Mouse (Mus musculus): ENCODE results near the gene Hs3st3b1.

Gene Hs3st3b1

DNA sequence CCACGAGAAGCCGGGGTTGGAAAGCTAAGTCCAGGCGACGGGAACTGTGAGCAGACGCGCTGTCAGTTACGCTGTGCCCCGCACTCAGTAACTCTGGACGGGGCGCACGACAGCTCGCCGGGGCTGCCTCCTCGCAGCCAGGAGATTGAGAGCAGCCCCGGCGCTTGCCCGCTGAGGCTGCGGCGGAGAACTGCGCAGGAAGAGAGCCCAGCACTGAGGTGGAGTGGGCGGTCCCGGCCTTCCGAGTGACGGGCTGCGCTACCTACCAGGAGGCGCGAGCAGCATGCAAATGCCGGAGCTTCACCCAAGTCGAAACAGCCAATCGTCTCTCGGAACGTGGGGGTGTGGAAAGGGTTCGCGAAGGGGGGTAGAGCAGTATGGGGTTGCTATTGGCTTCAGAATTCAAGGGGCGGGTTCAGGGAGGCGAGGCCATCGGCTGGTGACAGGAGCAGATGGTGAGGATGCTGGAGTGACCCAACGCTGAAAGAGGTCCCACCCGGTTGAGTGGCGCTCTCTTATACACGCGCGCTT, at the start of gene Hs3st3b1:
Gene Hs3st3b1, minus strand, starts transcription at position 200 of the 531 bp plus-strand sequence.
- DNase-seq: peak; percentile 76

DNA sequence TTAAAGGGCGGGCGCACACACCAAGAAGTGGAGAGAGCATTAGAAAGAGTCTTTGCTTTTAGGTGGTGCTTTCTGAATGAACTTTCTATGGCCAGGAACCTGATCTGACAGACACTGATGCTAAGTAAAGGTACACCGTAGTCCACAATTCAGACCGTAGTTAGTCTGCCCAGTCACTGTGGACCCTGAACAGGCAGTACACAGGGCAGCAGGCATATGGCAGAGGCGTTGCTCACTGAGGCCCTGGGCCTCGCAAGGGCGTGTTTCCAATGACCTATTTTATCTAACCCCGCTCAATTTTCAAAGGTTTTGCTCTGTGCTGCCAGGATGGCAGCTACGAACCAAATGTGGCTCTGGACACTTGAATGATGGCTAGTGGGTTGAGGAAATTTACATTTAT, 49.4 kb upstream of the Hs3st3b1 start:
- no peak for DNase-seq

DNA sequence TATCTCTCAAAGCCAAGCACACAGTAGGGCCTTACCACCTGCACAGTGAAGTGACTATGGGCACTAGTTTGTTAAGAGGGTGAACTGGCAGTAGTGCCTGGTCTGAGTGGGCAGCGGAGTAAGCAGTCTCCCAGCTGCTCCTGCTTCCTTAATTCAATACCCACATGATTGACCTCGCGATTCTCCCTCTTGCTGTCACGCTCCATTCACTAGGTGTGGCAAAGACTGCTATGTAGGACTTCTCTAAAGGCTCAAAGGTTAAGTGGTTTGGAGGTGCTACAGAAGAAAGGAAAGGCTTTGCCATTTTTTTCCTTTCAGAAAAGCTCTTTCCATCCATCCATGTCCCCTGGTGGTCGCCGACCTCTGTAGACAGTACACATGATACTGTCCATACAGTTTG, 48.7 kb upstream of the Hs3st3b1 start:
- no peak for DNase-seq

DNA sequence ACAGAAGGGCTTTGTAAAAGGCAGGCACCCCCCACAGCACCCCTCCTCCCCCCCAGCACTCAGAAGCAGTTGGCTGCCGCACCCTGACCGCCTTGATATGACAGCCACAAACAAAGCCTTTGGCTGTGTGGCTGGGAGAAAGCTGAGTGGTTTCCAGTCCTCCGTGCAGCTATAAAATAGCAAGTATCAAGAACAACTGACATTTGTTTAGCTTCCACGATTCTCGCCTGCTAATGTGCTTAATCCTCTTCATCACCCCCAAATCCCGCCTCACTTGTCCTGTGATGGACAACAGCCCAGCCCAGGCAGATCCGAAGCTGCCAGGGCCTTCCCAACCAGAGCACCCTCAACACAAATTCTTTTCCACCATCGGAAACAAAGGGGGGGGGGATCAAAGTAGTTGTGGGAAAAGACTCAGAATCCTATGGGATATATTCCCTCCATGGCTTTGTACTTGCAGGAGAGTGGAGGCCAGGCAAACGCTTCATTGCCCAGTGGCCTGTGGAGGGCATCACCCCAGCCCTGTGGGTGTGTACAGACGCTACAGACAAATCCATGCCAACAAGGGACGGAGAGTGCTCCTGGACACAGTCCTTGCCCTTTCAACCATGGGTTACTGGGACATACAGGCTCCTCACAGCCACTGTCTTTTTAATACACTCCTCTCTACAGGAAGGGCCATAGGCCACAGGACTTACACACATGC, 47.3 kb upstream of the Hs3st3b1 start:
- peak; percentile 28 for DNase-seq

DNA sequence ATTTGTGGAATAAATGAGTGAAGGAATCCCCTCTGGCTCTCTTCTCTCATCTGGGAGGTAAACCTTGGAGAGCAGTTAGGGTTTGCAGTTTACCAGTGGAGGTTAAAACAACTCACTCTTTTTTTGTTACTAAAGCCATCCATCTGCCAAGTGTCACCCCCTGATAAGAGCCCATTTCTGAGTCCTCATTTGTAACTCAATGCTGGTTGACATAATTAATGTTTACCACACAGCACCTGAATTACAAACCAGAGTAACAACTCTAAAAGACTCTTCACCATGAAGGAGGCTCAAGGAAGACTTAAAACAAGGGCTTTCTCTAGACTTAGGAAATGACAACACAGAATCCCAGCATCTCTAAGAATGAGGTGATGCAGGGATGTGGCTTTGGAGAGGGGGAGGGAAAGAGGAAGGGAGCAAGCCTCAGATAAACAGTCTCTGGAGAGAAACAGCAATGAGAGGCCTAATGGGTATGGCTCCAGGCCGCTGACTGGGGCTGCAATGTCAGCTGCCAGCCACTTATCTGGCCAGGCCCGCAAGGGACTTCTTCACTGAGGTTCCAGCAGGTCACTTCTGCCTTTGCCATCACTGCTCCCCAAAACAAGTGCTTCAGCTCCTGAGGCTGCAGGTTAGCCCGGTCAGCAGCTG, 46.4 kb upstream of the Hs3st3b1 start:
- DNase-seq: no peak

DNA sequence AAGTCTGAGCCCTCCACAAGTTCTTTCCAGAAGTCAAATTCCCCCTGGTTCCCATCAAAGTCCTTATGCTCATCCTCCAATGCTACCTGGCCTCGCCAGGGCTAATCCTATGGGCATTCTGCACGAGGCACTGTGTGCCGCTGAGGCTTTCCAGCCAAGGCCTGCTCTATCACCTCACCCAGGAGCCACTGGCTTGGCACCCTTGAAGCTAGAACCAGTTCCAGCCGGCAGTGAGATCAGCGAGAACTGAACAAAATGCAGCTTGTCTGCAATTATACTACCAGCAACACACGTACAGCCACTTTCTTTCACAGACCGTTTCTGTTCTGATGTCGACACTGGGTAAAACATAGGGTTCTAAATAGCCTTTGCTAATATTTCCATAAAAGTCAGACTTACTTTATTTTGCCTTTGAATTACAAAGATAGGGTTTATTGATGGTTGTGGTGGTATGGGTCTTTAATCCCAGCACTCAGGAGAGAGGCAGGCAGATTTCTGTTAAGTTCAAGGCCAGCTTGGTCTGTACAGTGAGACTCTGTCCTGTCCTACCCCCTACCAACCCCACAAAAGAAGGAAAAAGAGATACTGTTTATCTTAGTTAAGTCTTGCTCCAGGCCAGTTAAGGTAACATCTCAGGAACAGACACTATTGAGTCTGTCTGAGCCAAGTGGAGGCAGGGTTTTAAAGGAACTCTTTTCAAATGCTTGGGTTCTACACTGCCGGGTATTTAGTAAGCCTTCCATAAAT, 45.7 kb upstream of the Hs3st3b1 start:
- DNase-seq: no peak

DNA sequence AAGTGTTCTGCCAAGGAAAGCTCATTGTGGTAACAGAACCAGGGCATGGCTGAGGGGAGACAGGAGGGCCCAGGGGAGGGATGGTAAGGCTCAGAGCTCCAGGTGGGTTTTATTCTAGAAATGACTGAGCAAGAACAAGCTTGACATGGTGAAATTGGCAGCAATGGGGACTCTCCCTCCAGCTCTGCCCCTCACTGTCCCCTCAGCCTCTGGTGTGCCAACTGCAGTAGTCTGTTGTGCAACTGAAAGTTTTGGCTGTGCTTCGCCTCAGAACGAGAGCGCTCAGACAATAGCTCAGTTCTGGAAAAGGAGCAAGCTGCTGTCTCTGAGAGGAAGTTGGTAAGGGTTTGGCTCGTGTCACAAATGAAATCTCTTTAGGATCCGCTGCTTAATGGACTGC, 43.3 kb upstream of the Hs3st3b1 start:
- DNase-seq: no peak

DNA sequence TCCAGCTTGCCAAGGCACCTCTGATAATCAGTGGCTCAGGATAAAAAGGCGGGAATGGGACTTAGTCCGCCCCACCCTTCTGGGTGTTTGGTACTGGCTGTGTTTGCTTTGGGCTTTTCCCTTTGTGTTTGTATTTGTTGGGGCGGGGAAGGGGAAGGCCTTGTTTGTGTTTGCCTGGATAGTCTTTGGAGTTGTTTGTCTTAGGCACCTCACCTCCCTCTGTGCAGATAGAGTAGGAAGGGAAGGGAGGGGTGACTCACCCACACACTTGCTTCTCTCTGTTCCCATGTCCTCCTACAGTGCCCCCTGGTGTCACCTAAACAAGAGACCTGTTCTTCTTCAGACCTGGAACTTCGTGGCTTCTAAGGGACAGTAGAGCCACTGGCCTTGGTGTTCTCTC, 35.1 kb upstream of the Hs3st3b1 start:
- DNase-seq: no peak

DNA sequence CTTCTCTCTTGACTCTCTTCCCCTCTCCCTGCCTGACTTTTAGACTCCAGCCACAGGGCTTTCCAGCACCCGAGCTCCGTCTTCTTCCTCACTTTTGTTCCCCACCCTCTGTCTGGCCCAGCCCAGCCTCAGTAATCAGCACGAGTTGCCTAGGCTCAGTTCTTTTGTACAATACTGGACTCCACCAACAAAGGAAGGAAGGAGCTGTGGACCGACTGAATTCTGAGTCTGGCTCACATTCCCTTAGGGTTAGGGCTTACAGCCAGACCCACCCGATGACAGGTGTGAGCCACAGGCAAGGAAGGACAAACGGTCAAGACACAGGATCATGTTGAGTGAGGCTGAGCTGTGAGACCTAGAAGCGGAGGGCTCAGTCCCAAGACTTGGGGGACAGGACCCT, 34.7 kb upstream of the Hs3st3b1 start:
- no peak for DNase-seq

DNA sequence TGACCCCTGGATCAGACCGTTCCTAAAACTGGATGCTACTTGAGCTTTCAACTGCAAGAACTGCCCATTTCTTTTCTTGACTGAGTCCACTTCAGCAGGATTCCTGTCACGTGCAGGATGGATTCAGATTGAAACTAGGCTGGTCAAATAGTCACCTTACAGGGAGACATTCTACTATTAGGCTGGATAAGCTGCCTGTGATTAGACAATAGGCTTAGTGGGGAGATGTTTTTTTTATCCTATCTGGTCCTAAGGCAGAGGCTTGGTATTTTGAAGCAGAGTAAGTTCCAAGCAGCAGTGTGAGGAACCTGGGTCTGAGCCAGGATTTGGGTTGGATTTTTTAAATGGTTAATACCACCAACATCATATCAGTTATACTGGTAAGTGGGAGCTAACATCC, 31.8 kb upstream of the Hs3st3b1 start:
- DNase-seq: no peak

DNA sequence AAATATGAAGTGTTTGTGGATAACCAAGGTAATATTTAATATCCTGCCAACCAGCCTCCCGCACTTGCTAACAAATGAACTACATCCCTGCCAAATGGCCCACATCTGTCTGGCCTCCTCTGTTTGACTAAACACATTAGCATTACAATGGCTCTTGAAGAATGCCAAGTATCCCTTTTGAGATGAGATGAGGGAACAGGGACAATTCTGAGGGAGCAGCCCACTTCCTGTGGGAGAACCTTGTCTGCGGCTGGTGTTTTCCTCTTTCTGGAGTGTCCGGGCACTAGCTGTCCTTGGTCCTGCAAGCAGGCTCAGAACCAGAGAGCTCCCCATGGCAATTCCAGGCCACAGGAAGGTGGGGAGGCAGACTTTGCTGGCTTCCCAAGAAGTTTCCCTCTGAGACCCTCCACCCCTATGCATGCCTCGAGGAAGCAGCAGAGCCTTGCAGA, 30.7 kb upstream of the Hs3st3b1 start:
- no peak for DNase-seq

DNA sequence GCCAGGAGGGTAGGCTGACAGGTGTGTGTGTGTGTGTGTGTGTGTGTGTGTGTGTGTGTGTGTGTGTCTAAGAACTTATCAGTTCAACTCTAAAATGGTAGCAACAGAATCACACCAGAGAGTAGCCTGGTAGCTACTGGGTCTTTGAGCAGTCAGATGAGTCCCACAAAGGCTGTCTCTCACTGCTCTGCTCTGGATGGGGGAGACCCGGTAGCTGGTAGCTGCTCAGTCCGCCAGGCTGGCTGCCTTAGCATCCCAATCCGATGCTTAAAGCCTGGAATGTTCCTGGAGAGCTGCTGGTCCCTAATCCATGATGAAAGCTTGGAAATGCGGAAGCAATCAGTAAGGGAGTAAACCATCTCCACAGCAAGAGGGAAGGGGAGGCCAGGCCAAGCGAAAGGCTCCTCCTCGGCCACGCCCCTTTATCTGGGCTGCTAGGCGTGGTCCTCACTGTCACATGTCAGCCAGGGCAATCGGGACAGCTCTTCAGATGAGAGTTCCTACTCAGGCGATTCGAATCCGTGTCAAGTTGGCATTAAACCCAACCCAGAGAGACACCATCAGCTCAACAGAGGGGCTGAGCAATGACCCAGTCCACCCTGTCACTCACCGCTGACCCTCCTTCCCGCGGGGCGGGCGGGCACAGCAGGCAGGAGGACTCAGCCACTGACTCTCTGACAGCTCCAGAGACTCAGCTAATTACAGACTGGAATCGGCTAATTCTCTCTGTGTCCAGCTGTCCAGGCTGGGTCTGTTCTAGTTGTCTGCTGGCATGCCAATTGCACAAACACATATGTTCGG, 29.9 kb upstream of the Hs3st3b1 start:
- no peak for DNase-seq

DNA sequence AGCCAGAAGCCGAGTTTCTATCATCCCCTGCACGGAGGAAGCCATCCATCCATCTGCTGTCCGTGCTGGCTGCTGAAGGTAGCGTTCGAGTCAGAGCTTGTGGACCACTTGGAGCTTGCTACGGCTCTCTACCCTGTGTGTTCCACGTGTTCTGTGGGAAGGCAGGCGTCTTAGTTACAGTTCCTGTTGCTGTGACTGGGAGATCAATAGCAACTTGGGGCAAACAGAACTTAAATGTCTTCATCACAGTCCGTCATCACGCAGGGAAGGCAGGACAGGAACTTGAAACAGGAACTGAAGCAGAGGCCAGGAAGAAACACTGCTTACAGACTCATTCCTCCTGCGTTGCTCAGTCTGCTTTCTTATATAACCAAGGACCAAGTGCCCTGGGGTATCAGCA, 26.3 kb upstream of the Hs3st3b1 start:
- no peak for DNase-seq

DNA sequence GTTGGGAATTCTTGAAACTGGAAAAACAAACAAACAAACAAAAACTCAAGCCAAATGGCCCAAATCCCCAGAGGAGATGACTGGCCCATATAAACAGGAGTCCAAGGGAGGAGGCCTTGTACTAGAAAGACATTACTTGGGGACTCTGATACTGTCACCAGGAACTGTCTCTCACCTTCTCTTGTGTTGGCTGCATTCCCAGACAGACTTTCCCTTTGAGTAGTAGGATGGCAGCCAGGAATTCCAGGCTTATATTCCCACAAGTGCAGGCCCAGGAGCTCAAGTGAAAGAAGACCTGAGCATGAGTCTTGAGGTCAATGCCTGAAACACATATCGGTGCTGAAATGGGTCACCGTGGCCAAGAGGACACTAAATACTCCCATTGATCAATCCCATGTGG, 24.9 kb upstream of the Hs3st3b1 start:
- DNase-seq: no peak

DNA sequence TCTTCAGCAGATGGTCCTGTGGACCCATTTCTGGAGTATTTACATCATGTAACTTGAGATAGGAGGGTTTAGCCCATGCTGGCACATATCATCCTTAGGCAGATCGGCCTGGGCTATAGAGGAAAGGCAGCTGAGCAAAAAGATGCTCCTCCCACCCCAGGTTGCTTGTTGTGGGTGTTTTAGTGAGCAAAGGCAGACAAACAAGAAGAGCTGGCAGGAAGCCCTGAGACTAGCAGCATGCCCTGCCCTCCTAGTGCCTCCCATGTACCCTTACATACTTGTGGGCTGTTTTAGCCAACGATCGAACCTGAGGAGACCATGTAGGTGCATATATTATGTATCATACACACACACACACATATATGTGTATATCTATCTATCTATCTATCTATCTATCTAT, 21.9 kb upstream of the Hs3st3b1 start:
- no peak for DNase-seq

DNA sequence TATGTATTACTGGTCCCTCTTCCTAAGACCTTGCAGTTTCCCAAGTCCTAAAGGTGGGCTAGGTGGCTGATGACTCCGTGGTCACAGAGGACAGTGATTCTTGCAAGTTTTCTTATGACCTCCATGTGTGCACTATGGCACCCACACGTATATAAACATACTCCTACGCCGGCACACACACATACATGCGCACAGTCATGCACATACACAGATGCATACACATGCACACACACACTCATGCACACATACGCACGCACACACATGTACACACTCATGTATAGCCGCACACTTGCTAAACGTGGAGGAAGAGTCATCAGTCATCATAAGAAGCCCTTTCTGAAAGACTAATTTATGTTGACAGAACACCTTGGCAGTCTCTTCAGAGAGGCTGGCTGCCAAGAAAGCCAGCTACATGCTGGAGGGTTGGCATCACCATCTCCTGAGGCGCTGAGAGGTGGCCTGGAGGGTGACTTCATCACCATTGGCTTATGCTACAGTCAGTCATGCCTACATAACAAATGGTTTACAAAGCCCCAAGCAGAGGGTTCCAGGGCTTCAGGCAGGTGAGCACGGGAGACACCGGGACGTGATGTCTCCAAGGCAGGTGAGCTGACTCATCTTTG, 21.3 kb upstream of the Hs3st3b1 start:
- no peak for DNase-seq

DNA sequence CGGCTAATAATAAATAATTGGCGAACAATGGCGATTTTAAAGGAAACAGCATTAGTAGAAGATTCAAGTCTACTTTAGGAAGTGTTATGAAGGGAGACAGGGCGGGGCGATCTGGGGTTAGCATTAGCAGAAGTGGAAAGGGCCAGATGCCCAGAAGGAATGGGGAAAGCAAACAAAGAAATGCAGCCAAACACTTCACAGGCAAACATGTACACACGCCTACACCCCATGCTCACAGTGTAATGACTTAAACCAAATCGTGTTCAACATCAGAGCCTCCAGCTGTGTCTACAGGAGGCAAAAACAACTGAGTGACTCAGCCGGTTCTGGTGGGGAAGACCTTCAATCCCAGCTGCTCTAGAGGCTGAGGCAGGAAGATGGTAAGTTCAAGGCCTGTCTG, 20.1 kb upstream of the Hs3st3b1 start:
- DNase-seq: no peak

DNA sequence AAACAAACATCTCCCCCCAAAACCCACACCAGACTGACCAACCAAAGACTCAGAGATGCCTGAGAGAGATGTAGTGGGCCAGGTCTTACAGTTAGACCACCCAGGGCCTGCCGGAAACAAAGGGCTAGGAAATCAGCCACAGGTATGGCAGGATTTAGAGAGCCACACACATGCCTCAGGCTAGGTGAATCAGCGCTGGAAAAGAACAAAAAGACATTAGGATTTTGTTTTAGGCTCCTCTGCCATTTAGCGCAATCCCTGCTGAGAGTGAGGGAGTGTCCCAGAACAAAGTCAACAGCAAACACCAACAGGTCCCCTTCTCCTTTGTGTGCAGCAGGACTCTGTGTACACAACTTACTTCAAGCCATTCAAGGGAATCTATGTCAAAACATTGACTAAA, 14.6 kb upstream of the Hs3st3b1 start:
- DNase-seq: no peak

DNA sequence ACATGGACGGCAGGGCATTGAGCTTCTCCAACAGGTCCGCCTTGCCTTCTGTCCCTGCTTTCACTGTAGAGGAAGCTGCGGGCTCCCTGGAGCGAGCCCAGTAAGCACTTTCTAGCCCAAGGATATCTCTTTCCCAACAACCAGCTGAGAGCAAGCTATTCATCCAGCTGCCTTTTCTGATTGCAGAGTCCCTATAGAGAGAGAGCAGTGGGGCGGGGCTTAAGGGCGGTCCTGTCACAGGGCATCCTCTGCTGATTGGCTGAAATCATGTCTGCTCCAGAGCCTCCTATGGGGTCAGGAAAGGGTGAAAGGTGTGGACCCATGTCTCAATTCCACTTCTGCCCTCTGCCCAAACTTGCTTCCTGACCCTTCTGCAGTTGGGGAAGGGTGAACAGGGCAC, 4.8 kb upstream of the Hs3st3b1 start:
- no peak for DNase-seq

DNA sequence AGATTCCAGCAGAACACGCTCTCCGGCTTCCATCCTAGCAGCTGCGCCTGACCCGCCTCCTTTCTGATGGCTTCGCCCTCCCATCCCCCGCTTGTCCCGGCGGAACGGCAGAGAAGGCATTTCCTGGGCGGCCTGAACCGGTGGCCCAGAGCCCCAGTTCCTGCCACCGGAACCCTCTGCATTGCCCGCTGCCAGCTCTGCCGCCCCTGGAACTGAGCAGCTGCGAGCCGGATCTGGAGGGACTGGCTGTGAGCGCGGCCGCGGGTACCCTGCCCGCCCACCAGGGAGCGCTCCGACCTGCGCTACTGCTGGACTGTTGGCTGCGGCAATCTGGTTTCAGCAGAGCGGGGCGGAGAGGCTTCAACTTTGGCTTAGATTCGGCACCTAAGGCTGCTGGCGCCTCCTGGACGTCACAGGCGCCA, 3.1 kb upstream of the Hs3st3b1 start:
- DNase-seq: peak; percentile 71

DNA sequence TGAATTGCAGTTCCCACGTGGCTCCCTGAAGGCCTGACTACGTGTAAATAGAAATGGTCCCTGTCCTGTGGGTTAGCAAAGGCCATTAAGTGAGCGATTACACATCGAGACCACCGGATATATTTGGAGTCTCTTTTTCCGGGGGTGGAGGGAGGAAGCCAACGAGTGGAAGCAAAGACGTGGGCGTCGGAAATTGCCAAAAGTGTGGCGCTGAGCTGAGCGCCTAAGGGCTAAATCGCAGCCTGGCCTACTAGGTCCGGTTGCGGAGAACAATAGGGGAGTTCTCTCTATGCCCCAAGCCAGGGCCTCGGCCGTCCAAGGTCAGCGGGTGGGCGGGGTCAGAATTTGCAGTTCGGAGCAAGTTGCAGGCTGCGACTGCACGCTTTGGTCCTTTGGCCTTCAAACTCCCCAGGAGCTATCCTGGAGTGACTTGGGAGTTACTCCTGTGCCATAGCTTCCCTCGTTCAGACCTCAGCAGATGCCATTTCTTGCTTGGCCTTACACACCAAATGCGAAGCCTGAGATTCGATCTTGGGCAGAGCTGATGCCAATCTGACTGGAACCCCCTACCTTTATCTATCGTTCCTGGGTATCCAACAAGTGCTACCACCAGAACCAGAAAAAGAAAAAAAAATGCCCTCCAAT, 2.3 kb upstream of the Hs3st3b1 start:
- DNase-seq: no peak

DNA sequence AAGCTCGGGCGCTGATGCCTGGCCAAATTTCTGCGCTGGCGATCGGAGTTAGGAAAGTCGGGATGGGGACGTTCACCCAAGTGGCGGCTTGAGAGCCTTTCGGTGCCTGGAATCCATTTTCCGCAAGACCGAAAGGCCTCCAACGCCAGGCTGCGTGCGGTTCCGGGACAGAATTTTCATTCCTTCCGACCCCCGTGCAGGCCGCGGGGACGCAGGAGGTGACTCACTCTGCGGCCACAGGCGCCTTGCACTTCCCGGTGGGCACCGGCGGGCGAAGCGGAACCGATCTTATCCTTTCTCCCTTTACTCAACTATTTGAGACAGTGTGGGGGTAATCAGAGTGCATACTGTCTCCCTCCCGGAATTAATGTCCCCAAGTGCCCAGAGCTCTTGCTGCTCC, 1.3 kb upstream of the Hs3st3b1 start:
- DNase-seq: no peak

Measured in right cerebral cortex, postnatal 4 days (tissue).